Comparison of ENCODE assay signal across 9 mouse cellular contexts in genomic region chr4:125962677-125963076, GRCm38 (mm10).
A peak's percentile ranks its signal among the peaks of the same experiment; 100 is the strongest.
DNase-seq lines count a peak whose midpoint lies in the region; ATAC-seq and TF ChIP-seq lines count a peak whose summit lies in the region.
"Had no signal": no experiment of that assay in that cellular context is flagged by ENCODE, and none has a peak within 500 bp of the region (broad histone marks: within the 10 kb centered on the region; RNA-seq: fewer than 3 reads in every experiment).

No protein-coding gene starts in this region.

- DNase-seq in 416B (ENCODE audit: low read depth) (peak; percentile 43), adipocyte (ENCODE audit: low spot score) (peak; percentile 72)
- DNase-seq in cerebellum, postnatal 4 days (ENCODE audit: low spot score in 2 of 2): peak; percentile 84 to 88
- DNase-seq in gastrocnemius, adult 8-10 months (ENCODE audit: low spot score in 2 of 2): peak; percentile 11 to 28
- DNase-seq in kidney, postnatal 14 days: peak; percentile 75
- peak in 2 of 3 experiments; percentile 9 for DNase-seq in liver, embryonic 14.5 days (ENCODE audit: low read depth in 3 of 3, low spot score in 3 of 3)
- peak; percentile 45 for DNase-seq in testis, postnatal 14 days (ENCODE audit: low spot score)

- H3K4me3 ChIP-seq in liver, embryonic 14.5 days (ENCODE audit: insufficient read depth in 1 of 2, low read depth in 2 of 2, low read length in 2 of 2): no peak overlapping the region
- no peak overlapping the region for H3K4me3 ChIP-seq in olfactory bulb, adult 2 months (ENCODE audit: insufficient read depth, low read depth, low read length)
- H3K4me3 ChIP-seq: erythroblast, embryonic 14.5 days had no signal

- H3K4me1 ChIP-seq in liver, embryonic 14.5 days (replicated peaks; ENCODE audit: control insufficient read depth in 2 of 2, insufficient read depth in 2 of 2, low read length in 1 of 2): no peaks in the 10 kb centered on the region
- no peaks in the 10 kb centered on the region for H3K4me1 ChIP-seq in olfactory bulb, adult 2 months (ENCODE audit: control insufficient read depth, insufficient read depth, low read length)

- TF ChIP-seq EP300 in liver, embryonic 14.5 days (IDR thresholded peaks at IDR 0.05; ENCODE audit: low read depth): no peak

- H3K4me2 ChIP-seq in liver, embryonic 14.5 days (ENCODE audit: low read depth): no peak overlapping the region

- H3K9ac ChIP-seq in liver, embryonic 14.5 days (replicated peaks): no peak overlapping the region

- H3K27ac ChIP-seq in liver, embryonic 14.5 days: no peak overlapping the region
- H3K27ac ChIP-seq in olfactory bulb, adult 2 months (ENCODE audit: insufficient read depth, low read depth, low read length): no peak overlapping the region

- no peak for ATAC-seq in liver, embryonic 14.5 days (ENCODE audit: insufficient read depth)

- H3K36me3 ChIP-seq in liver, embryonic 14.5 days (replicated peaks; ENCODE audit: control insufficient read depth, insufficient read depth, low read depth): no peaks in the 10 kb centered on the region

- peak; percentile 90 for TF ChIP-seq CTCF in liver, embryonic 14.5 days (IDR thresholded peaks at IDR 0.05; ENCODE audit: low read depth)
- peak; percentile 65 for TF ChIP-seq CTCF in olfactory bulb, adult 2 months (IDR thresholded peaks at IDR 0.05; ENCODE audit: insufficient read depth, low read depth, low read length)

- WGBS in liver, embryonic 14.5 days (ENCODE audit: insufficient replicate concordance): 9% methylated on average over 7 of the region's 7 CpGs
- WGBS in olfactory bulb, adult 2 months: 6% methylated on average over 7 of the region's 7 CpGs

- no peaks in the 10 kb centered on the region for H3K9me3 ChIP-seq in liver, embryonic 14.5 days (ENCODE audit: control insufficient read depth, low read length)

- no peaks in the 10 kb centered on the region for H3K27me3 ChIP-seq in liver, embryonic 14.5 days (ENCODE audit: control insufficient read depth, insufficient read depth, low read length)

- no peak for TF ChIP-seq POLR2A in olfactory bulb, adult 2 months (IDR thresholded peaks at IDR 0.05; ENCODE audit: insufficient read depth, low read depth, low read length)

Comparison
In these comparisons a context has a peak if more than half of its experiments do, and no peak if none do; other contexts are left out.
1. DNase-seq: peak in every context shown above with its lines; median percentile 86 in cerebellum, postnatal 4 days; 75 in kidney, postnatal 14 days; 72 in adipocyte; 45 in testis, postnatal 14 days; 43 in 416B; 20 in gastrocnemius, adult 8-10 months; 9 in liver, embryonic 14.5 days.